Mouse (Mus musculus) urinary bladder, postnatal 4 days (tissue): ENCODE data around the gene Cdc42ep3.

ENCODE experiments used
- DNase-seq, 2 experiments: peaks; one replicate each; pipeline ENCODE4 v3.0.0; 2021 to 2022; ENCODE audit warnings: low spot score in 2 of 2

The Cdc42ep3 gene

GRCm38 (mm10) chr17:79345001-79345709 lies 9.7 kb downstream of the Cdc42ep3 start:
- peak in 1 of 2 experiments; percentile 54 for DNase-seq

DNA sequence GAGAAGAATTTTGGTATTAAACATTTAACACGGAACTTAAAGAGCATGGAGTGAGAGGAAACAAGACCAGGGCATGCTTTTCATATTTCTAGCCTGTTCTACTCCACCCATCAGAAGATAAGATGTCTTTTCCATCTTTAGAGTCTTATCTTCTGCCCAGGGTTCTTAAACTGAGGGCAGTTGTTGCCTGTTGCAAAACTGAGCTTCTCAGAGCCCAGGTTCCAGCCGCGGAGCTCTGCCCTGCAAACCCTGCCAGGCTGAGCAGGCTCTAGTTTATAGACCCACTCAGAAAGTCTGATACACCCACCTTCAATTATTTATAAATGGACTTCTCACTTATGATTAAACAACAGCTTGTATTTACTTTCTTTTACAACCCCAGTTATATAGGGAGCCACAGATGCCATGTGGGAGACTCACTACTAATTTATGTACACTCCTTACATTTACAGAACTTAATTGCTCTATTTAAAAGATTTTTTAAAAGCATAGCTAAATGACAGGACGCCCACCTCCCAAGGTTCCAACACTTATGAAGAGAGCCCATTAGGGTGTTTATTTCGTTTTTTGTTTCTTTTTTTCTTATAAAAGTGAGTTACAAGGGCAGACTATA lies 11.5 kb downstream of the Cdc42ep3 start:
- DNase-seq: no peak

DNA sequence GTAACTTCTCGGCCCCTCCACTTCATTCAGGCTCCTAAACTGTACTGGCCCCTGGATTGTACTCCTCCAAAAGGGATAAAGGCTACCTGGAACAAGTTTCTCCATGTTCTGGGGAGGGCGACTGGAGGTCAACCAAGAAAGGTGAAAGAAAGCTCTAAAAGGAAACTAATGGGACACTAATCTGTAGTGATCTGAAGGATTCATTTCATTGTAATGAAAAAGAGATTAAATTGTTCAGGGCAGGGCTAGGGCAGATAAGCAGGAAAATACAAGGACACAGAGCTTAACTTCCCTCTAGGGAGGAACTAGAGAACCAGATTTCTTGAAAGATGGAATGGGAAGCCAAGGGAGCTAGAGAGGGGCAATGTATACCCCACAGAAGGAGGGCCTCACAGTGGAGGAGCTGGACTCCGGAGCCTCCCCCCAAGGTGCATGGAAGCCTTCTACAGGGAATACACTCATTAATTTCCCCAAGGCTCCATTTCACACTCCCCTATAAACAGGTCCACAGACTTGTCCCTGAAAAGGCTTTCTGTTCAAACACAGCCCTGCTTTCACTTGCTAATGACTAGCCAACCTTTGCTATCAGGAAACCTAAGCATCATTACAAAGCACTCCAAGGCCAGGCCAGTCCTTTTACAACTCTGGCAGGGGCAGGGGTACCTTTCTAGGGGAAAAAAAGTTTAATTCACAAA lies 12.1 kb downstream of the Cdc42ep3 start:
- no peak for DNase-seq

DNA sequence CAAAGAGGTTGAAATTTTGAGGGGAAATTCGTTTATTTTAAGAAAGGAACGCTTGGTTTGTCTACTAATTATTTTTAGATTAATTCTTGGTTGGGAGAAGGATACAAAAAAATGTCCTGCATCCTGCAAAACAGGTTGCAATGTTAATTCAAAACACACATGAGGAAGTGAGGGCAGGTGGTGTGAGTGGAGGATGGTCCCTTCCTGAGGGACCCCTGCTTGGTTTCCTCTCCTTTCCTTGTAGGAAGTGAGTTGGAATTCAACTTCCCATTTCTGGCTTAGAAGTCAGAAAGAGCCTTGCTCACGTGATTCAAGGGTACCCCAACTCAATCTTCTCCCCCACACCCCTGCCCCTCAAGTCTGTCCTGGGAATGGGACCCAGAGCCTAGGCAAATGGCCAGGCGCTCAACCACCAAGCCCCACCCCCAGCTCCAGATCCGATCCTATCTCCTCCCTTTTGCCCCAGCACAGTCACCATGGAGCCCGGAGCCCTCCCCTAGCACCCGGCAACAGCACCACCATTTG lies 12.9 kb downstream of the Cdc42ep3 start:
- no peak for DNase-seq

- peak in 1 of 2 experiments; percentile 56 for DNase-seq
Measured at GRCm38 (mm10) chr17:79337494-79337893, 17.4 kb downstream of the Cdc42ep3 start.

- DNase-seq: no peak
Measured at GRCm38 (mm10) chr17:79334701-79335100, 20.2 kb downstream of the Cdc42ep3 start.

DNA sequence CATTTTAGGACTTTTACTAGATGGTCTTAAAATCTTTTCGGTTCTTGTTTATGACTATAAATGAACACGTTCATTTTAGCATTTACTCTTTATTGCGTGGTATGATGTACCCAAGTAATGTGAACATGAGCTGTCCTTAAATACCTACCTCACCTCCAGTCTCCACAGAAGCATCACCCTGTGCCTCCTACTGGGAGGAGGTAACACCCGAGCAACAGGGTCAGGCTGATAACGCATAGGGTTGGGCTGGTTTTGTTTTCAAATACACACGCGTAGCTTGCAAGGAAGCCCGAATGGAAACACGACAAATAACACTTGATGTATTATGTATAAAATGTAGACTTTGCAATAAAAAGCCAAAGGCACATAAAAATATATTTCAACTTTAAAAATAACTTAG lies 21.2 kb downstream of the Cdc42ep3 start:
- DNase-seq: no peak

DNA sequence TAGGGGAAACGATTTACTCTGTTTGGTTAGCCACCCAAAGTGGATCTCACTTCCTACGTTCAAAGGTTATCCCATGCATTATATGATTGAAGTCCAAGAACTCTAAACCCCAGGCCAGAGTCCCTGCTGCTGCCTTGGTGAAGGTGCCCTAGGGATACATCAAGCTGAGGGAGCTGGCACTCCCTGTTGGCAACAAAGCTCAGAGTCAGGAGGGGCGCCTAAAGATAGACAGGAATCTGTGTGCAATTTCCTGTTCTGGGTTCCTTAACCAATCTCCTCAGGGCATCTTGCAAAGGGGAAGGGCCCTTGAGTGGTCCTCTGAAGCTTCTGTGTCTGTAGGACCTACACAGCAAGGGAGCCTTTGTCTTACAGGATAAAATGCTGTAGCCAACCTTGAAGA lies 22.0 kb downstream of the Cdc42ep3 start:
- no peak for DNase-seq

DNA sequence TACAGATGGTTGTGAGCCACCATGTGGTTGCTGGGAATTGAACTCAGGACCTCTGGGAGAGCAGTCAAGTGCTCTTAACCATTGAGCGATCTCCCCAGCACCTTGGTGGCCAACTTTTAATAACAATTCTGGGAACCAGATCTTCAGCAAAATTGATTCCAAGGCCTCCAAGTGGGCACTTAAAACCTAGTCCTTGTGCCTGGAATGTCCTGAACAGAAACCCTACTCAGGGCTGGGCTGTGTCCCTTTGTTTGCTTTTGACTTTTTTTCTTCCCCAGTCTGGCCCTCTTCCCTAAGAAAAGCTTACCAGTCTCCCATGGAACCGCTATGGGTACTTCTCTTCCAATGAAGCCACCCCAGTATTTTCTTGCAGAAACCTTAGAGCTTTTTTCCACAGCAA lies 24.5 kb downstream of the Cdc42ep3 start:
- DNase-seq: no peak

- no peak for DNase-seq
Measured at GRCm38 (mm10) chr17:79326868-79327376, 28.0 kb downstream of the Cdc42ep3 start.

DNA sequence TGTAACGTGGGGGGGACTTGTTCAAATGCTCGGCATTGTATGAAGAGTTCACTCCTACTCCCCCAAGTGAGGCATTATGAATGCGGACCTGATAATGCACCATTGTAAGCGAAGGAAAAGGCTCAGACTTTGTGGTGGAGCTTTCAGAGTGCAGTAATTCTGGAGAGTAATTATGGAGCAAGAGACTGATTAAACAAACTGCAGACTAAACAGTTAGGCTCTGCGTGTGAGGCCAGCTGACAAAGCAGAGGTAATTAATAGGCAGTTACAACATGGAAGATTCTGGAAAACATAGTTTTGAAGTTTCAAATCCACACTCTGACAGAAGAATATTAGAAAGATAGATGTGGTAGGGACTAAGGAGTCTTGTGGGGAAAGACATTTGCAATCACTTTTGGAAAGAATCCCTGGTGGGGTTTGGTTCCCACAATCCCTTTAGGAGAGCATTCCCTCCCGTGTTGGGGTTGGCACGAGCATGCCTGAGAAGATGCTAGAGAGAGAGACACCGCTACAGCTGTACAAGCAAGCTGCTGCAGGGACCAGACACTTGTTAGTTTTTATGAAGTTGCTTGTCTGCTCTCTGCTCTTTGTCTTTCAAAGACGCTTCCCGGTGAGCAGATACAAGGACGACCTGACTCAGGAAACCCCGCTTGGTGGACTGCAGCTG lies 37.7 kb downstream of the Cdc42ep3 start:
- DNase-seq: no peak

DNA sequence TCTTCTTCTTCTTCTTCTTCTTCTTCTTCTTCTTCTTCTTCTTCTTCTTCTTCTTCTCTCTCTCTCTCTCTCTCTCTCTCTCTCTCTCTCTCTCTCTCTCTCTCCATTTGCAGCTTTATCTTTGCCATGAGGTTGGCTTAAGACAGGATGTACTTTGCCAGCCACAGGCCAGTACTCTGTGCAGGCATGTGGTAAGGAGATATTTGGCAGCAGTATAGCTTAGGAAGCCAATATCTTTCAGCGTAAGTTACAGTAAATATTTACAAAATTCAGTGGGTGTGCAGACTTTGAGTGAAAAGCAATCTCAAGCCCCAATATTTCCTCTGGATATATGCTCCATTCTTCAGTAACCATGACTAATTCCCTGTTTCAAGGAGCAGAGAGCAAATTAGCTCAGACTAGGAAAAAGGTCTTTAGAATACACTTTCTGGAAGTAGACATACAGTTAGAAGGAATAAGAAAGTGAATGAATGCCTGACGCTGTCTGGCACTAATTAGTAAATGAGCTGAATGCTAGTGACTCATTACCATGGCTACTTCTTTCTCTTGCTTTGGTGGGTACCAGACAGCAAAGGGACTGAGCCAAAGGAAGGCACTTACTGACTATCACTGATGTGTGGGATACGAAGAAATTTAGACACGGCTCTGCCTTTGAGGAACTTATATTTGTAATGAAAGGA lies 39.3 kb downstream of the Cdc42ep3 start:
- DNase-seq: no peak

GRCm38 (mm10) chr17:79310465-79310864 lies 44.4 kb downstream of the Cdc42ep3 start:
- DNase-seq: no peak

GRCm38 (mm10) chr17:79309506-79309905 lies 45.4 kb downstream of the Cdc42ep3 start:
- DNase-seq: no peak

DNA sequence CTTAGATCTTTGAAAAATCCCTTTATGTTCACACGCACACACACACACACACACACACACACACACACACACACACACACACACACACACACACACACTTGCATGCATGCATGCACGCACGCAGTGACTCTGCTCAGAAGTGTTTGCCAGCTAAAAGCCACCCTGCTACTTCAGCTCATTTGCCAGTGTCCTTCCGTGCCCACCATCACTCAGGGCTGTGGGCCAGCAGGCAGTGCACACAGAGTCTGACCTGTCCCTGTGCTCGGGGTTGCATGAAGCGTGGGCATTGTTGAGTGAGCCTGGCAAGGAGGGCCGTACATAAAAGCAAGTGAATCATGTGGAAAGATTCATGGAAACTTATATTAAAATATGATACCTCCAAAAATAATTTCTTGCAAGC lies 49.2 kb downstream of the Cdc42ep3 start:
- no peak for DNase-seq

DNA sequence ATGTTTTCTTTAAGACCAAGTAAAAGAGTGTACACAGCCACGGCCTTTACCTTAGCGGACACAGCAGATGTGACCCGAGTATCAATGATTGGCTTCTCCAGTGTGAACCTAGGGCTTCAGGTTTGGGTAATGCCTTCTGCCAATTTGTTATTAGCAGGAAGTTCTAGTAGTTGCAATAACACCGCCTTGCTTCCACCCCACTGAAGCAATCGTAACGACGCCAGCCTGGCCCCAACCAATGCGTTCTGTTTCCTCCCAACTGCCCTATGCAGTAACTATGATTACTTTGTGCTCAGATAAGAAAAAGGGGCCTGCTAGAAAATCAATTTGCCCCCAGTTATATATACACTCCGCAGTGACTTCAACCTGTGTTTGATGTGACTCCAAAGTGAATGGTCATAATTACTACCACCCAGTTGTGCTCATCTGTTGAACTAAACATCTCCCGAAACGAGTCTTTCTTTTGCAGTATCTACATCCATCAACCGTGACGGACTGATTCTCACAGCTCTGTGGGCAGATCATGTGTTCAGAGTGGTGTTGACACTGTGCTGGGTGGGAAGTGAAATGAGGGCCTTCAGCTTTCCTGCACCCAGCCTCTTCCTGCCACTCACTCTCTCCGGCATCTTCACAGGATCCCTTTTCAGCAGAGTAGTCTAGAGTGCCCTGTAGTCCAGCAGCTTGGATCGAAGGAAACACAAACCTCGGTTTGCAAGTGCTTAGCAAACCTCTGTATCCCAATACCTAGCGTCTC lies 51.0 kb downstream of the Cdc42ep3 start:
- DNase-seq: no peak

- no peak for DNase-seq
Measured at GRCm38 (mm10) chr17:79303238-79303637, 51.7 kb downstream of the Cdc42ep3 start.

GRCm38 (mm10) chr17:79299925-79300324 lies 55.0 kb downstream of the Cdc42ep3 start:
- DNase-seq: no peak

DNA sequence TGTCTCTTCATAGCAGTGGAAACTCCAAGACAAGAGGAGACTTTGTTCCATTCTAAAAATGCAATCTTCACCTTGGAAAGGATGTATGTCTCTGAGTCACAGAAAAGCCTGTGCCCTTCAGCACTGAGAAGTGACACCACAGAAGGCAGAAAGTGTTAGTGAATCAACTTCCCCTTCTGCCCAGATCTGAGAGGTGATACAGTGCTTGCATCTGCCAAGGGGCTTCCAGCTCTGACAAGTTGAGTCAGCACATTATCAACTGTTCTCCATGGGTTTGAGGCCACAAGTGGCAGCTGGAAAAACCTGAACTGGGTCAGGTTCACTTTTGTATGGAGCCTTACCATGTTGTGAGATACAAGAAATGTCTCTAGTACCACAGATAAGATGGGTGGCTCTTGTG lies 55.9 kb downstream of the Cdc42ep3 start:
- DNase-seq: no peak

- no peak for DNase-seq
Measured at GRCm38 (mm10) chr17:79295926-79296325, 59.0 kb downstream of the Cdc42ep3 start.

DNA sequence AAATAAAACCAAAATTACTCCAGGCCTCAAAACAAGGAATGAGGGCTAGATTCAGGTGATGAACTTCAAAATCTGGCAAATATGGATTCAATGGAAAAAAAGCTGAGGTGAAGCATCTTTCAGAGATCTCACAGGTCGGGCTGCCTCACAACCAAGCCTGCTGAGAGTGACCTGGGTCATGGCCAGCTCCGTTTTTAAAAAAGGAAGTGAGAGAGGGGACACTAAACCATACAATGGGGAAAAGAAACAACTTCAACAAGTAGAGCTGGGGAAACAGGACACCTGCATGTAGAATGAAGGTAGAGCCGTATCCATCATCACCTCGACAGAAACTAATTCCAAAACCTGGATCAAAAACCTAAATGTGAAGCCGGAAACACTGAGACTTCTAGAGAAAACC lies 63.2 kb downstream of the Cdc42ep3 start:
- no peak for DNase-seq
